Mouse (Mus musculus) ES-Bruce4 (cell line): ENCODE results near the gene Nsd2.

Source experiments
- CTCF ChIP-seq: IDR thresholded peaks from one replicate; pipeline ENCODE4 v1.8.1; 2011; ENCODE audit warnings: low read depth, low read length
- POLR2A ChIP-seq: IDR thresholded peaks from one replicate; pipeline ENCODE4 v1.8.1; 2011; ENCODE audit warnings: low read length; ENCODE audit not compliant: insufficient read depth

DNA sequence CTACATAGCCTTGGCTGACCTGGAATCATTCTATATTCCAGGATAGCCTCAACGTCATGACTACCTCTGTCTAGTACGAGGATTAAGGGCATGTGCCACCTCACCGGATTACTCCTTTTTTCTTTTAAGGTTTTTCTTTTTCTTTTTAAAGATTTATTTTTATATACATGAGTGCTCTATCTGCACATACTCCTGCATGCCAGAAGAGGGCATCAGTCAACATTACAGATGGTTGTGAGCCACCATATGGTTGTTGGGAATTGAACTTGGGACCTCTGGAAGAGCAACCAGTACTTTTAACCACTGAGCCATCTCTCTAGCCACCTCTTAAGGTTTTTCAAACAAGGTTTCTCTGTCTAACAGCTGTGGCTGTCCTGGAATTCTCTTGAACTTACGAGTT is 9.0 kb upstream of the Nsd2 start:
- TF ChIP-seq POLR2A, result no peak
- TF ChIP-seq CTCF, result no peak
